Mouse (Mus musculus) left cerebral cortex, adult 8-10 months (tissue): ENCODE data around the gene Imp4. TPM values are rescaled to one million over a fixed set of nuclear protein-coding genes. Genes with fewer than 3 reads are reported as not detected.

Source experiments
- microRNA-seq, 2 experiments: library from miRNA; unstranded; fragments of <30 nt; microRNA quantifications; one replicate each; pipeline ENCODE4 v1.2.0; 2022
- total RNA-seq, 4 experiments: library from RNA; stranded (reverse); gene quantifications; 2 replicates each; pipeline ENCODE4 v1.2.4; 2022

Gene Imp4
- total RNA-seq, 4 experiments from 2014 or later = 29.7 to 36.0 (median 33.1) TPM

Small RNA genes lying within 50 kb of the gene (microRNA-seq; reads per million reads assigned to microRNA genes)
- 0.42 to 0.66 reads per million in 2 experiments for gene Mir5103

Other genes starting within 250 kb of the Imp4 start
- gene Ccdc115, start 179 bp upstream of the Imp4 start, total RNA-seq = 10 to 100 TPM; 15.5 to 19.7 (median 17.9) TPM
- gene Ptpn18, start 19.9 kb downstream of the Imp4 start, total RNA-seq = 10 to 100 TPM in 2 of 4 experiments, 1 to 10 TPM in 2; 3.4 to 11.1 (median 7.3) TPM
- gene Prss39, start 58.6 kb downstream of the Imp4 start, total RNA-seq = not detected
- not detected for gene Cfc1, start 95.8 kb downstream of the Imp4 start, total RNA-seq
- gene Prss40, start 121.1 kb downstream of the Imp4 start, total RNA-seq = not detected
- gene Amer3, start 139.8 kb downstream of the Imp4 start, total RNA-seq = 10 to 100 TPM; 24.4 to 27.5 (median 26.4) TPM